Mouse (Mus musculus) stomach, postnatal 0 days (tissue): ENCODE measurements at regions not wholly inside any gene's neighbourhood (a gene's known extent, or its start where the extent isn't known, plus 50 kb on each side); places are given as distances from the start of the nearest gene placed in this dataset.

Experiments
- CTCF ChIP-seq: IDR thresholded peaks from 2 replicates; pipeline ENCODE4 v1.5.1; 2016; ENCODE audit warnings: antibody characterized with exemption, low read depth, mild to moderate bottlenecking, moderate library complexity
- EP300 ChIP-seq: optimal IDR thresholded peaks from 2 replicates; pipeline ENCODE3; 2016; ENCODE audit warnings: antibody characterized with exemption

DNA sequence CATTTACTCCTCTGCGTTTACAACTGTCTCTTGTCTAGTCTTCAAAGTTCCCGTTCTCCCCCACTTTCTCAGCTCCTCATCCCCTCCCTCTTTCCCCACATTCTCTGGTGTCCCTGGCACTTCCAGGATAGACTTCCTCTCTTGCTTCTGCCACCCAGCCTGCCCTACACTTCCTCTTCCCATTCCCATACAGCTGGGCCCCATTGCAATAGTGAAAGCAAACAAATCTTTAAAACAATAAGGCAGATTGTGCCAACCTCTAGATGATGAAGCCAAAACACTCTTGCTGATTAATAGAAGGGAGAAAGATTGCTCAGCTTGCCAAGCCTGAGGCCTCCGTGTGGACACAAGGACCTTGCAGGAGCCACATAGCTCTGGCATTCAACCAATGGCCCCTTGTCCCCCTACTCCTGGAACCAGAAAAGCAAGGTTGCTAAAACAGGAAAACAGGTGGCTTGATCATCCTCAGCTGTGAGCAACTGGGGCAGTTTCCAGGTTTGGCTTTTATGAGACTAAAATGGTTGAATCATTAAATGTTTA, 267.1 kb upstream of the Dynlrb2 start:
- no peak for TF ChIP-seq CTCF
- no peak for TF ChIP-seq EP300
